Mouse (Mus musculus) kidney, postnatal 10 days (tissue): ENCODE measurements around the gene Scd3.
A peak's percentile ranks its signal among the peaks of the same experiment; 100 is the strongest.
"Not testable (repeated sequence)": the region's sequence is repeated elsewhere in the genome, so short reads cannot be mapped to it uniquely, and the experiment has no call there.

Experiments
- DNase-seq: peaks from one replicate; pipeline ENCODE4 v3.0.0; 2021; ENCODE audit warnings: mixed read lengths

The Scd3 gene

DNA sequence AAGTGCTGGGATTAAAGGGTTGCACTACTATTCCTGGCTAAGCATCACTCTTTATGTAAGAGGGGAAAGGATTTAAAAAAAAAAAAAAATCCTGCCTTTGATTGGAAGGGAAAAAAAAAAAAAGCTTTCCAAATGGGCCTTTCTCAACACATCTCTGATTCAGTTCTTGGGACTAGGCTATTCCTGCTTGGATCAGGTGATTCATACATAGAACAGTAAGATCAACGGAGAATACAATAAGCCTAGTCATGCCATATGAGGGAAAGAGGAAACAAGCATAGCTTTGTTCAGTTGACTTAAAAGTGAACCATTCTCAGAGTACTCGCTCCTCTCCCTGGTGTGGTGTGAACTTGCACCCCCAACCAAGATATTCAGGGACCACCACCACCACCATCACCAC lies 35.8 kb downstream of the Scd3 start:
- DNase-seq, result no peak

DNA sequence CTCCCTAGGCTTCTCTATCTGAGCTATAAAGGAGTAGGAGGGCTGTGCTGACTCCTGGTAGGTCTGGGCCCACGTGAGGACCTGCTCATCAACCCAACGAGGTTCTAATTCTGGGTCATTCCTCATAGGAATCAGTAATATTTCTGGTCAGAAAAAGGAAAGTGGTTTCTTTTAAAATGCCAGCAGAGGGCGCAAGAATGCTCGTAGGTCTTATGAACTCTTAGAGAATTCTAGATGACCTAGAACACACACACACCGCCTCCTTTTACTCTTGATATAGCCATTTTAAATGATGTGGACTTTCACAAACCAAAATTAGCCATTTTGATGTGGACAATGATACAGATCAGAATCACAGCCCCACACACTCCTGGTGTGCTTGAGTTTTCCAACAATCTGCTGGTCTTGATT lies 42.7 kb downstream of the Scd3 start:
- peak; percentile 70 for DNase-seq

DNA sequence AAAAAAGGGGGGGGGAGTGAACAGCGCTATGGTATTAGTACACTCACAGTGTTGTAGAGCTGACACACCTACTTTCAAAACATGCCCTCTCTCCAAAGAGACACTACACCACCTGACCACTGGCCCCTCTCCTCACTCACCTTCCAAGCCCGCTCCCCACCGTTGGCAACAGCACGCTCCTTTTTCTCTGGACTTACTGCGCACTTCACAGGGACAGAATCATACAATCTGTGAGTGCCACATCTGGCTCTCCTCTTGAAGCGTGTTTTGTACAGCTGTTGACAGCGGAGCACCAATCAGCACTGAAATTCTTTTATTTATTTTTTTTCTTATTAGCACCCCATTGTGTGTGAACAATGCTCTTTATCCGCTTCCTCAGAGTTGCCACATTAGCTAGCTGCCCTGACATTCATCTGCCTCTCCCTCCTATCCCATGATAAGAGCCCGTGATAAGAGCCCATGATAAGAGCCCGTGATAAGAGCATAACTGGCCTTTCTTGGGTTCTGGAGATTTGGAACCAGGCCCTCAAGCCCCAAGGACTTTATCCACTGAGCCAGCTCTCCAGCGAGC lies 43.4 kb downstream of the Scd3 start:
- no peak for DNase-seq

DNA sequence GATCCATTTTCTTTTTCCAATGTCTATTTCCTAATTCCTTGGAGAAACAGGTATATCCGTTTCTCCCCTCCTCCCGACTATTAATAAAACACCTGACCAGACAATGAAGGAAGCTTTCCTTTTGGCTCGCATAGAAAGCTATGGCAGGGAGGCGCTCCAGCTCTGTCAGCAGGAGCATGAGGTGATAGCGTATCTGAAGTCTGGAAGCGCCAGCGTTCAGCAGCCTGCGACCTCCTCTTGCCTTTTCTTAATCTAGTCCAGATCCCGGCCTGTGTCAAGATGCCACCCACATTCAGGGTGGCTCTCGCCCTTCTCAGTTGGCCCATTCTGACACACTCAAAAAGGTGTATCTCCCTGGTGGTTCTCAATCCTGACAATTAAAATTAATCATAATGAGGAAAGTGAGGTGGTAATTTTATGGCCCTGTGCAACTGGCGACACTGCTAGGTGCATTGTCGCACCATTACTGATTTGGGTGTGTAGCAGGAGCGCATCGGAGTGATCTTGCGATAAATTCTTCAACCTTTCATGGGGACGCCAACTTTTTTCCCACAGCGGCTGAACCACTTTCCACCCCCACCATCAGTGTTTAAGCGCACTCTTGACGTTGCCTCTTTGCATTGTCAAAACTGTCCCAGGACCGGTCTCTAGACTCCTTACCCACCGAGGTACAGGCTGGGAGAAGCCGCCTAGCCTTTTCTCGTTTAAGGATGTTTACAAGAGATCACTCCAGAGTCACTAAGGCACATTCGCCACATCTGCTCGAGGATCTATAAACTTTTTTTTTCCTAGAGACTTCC lies 44.4 kb downstream of the Scd3 start:
- peak; percentile 32 for DNase-seq

DNA sequence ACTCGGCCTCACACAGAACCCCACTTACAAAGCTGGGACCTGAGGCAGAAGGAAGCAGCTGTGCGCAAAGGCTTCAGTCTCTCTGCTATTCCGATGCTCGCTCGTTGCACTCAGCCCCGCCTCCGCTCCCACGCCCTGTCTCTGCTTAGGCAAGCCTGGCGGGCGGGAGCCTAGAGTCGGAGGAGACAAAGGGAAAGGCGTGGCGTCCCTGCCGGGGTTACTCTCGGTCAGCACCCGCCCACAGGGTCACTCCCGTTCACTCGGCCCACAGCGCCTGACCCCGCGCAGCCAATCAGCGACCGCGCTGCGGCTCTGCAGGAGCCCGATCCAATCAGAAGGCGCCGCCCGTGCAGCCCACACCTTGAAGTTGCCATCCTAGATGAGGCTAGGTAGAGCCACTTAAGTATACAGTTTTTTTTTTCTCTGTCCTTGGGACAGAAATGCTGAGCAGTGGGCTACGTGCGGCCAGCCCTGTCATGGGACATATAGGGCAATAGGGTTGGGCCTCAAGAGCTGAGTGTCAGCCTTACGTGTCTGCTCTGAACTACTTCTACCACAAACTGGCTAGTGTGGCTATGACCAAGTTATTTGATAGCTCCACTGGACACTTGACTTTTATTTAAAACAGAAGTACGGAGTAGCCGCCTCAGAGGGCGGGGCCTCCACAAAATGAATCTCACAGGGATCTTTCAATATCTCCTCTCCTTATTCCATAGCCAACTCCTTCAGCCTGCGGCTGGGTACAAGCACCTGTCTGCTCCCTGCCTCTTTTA lies 45.2 kb downstream of the Scd3 start:
- DNase-seq, result peak; percentile 98

DNA sequence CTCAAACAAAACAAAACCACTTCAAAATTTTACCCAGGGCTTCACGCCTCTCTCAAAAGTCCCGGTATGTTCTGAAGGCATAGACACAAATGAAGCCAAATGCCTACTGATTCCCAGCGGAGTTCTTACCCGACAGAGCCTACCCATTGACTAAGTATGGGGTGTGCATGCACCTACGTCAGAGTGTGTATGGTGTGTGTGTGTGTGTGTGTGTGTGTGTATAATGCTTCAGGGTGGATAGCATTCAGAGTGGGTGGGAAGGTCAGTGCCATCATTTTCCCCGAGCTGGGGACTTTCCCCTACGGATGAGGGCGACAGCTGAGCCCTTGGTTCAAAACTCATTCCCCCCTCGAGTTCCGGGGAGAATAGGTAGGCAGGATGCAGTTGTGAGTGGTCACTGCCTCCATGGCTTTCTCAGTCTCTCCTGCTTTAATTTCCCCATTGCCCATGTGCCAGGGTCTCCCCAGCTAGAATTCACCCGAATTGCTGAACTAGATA lies 45.8 kb downstream of the Scd3 start:
- no peak for DNase-seq

DNA sequence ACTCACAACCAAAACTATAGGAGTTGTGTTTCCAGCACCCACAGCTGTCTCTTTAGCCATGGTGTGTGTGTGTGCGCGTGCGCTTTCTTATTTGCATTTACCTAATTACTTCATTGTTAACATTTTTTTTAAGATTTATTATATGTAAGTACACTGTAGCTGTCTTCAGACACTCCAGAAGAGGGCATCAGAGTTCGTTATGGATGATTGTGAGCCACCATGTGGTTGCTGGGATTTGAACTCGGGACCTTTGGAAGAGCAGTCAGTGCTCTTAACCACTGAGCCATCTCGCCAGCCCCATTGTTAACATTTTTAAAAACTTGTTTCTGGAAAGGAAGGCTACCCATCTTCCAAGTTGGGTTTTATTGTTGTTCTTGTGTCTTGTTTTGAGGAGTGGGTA lies 48.1 kb downstream of the Scd3 start:
- not testable (repeated sequence) for DNase-seq

DNA sequence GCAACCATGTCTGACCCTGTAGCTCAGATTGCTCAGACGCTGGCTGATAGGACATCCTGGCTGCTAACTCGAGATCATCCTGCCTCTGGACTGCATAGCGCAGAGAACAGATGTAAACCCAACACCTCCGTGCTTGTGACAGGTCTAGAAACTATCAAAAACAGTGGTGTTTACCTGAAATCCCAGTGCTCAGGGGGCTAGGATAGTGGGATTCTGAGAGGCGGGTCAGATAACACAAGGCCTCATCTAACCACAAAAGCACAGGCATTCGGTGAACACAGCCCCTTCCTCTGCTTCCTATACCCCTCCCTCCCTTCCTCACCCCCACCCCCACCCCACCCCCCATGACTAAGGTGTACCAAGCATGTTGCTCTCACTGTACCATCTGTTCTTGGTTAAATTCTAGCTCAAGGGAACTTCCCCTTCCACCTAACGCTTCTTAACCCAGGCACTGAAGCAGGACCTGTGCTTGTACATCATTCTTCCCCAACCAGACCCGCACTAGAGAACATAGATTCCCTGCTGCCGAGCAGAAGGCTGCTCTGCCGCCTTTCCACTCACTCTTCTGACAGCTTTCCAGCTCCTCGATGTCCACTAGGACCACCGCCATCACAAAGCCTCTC lies 49.0 kb downstream of the Scd3 start:
- no peak for DNase-seq

DNA sequence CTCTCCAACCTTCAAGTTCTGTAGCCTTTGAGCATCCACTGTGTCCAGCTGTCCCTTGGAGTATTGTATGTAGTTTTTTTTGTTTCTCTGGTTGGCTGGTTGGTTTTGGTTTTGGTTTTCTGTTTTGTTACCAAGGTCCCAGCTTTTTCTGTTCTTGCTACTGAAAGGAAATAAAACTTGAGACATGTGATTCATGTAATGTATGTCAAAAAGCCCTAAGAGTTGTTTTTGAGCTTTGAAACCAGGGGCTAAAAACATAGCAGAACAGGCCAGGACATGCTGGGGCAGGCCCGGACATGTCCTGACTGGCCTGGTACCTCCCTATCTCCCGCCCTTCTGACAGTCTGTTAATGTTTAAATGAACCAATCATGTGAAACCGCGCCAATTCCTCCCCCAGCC lies 51.0 kb downstream of the Scd3 start:
- DNase-seq, result not testable (repeated sequence)

DNA sequence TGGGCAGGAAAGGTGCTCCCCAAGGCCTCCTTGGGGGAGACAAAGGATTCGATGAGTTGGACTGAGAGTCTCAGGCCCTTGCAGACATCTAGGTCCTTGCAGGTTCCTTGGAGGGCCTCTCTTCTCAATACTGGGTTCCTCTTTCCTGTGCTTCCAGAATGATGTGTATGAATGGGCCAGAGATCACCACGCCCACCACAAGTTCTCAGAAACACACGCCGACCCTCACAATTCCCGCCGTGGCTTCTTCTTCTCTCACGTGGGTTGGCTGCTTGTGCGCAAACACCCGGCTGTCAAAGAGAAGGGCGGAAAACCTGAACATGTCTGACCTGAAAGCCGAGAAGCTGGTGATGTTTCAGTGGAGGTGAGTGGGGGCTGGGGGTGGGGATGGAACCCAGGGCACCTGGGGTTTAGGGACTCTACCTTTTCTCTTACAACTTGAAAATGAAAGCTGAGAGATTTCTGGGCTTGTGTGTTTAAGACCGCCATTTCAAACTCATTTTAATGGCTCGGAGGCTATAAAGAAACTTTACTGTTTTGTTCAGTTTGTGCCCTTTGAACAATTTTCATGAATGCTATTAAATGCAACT lies 54.4 kb downstream of the Scd3 start:
- DNase-seq, result no peak

DNA sequence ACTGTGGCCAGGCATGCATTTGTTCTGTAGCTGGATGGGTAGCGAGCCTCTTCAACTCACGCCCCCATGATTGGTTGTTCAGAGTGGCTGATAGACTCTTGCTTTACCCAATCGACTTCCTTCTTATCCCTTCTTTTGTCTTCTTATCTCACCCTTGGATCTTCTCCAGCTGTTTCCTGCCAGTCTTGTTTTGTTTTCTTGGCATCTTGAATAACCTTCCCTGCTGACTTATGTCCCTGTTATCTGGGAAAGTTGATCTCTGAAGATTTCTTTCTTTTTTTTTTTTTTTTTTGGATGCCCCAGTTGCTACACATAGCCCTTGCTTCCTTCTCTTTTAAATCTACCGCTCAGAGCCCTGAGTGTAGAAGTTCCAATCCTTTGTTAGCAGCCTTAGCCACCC lies 56.4 kb downstream of the Scd3 start:
- DNase-seq, result no peak

DNA sequence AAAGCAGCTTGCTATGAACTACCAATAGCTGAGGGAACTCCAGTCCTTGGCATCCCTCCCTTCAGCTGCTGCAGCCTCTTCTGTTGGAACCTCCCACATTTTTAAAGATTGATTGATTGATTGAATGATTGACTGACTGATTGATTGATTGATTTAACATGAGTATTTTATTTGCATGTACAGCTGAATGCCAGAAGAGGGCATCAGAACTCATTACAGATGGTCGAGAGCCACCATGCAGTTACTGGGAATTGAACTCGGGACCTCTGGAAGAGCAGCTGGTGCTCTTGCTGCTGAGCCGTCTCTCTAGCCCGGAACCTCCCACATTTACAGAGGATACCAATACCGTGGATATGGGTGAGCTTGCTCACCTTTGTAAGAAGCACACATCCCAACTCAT lies 57.4 kb downstream of the Scd3 start:
- DNase-seq, result no peak

DNA sequence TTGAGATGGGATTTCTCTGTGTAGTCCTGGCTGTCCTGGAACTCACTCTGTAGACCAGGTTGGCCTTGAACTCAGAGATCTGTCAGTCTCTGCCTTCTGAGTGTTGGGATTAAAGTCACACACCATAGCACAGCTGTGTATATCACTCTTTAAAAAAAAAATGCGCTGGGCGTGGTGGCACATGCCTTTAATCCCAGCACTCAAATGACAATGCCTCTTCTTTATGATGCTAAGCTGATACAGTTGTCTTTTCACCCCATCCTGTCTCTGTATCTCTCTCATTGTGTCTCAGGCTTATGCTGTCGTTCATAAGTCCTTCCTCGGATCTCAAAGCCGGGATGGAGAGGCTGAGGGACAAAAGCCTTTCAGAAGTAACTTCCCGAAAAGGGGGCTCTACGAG lies 58.7 kb downstream of the Scd3 start:
- DNase-seq, result no peak

DNA sequence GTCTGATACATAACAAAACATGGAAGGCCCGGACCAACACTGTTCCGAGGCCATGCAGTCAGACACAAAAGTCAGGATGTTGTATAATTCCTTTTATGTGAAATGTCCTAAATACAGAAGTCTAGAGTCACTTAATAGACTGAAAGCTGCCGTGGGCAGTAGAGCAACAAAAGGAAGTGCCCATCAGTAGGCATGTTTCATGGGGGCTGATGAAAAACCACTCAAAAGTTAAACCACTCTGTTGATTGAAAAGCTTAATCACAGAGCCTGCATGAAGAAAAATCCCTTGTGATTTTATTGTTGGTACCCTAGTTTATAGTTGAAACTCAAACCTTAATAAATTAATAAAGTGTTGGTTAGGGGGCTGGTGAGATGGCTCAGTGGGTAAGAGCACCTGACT lies 60.5 kb downstream of the Scd3 start:
- no peak for DNase-seq

DNA sequence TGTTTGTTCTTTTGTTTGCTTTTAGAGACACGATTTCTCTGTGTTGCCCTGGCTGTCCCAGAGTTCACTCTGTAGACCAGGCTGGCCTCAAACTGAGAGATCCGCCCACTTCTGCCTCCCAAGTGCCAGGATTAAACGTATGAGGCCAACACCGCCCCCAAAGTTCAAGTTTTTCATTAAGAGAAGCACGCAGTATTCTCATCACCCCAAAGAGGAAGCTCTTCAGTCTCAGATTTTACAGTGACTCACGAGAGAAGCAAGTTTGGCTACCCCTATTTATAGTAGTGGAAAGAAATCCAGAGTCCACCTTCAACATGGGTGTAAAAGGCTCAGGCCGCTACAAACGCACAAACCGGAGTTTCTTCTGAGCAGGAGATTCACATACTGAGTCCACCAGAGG lies 61.2 kb downstream of the Scd3 start:
- DNase-seq, result no peak

DNA sequence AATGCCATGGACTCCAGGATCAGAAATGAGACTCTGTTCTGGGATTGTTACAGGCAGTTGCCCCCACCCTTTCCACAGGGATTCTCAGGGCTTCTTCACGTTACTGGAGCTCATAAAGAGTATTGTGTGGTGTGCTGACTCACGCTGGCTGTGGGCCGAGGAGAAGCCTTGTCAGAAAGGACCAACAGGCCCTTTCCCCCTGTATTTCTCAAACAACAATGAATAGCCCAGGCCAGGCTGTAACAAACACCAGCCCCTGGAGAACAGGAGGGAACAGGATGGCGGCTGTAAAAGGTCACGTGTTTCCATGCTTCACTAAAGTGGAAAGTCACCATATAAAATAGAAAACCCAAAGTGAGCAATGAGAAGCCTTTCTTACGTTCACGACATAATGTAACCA lies 62.2 kb downstream of the Scd3 start:
- DNase-seq, result peak; percentile 34

DNA sequence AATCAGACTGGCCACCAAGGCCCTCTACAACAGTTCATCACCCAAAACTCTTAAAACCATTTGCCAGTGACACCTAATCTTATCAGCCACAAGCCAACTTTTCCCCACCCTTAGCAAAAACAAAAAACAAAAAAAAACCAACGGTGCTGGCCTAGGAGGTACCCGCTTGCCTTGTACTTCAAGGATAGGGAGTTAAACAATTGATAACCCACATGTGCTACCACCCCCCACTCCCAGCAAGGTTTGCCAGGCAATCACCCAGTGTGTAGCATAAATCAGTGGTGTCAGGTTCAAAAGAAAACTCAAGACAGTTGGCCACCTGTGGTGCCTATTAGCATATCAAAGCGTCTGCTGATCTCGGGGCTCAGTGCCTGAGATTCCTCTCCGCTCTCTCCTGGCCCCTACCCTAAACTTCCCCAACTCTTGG lies 62.9 kb downstream of the Scd3 start:
- DNase-seq, result no peak

DNA sequence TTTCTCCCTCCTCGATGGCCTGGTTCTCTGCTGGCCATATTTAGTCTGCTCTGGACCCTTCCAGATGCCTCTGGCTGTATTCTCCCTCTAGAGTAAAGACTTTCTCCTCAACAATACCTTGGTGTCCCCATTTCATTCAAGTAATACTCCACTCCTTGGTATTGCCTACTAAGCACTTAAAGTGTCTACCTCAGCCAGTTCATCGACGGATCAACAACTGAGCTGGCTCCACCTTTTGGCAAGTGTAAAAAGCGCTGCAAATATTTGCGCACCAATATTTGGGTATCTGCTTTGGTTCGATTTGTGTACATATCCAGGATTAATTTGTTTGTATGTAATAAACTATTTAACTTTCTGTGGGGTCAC lies 63.4 kb downstream of the Scd3 start:
- no peak for DNase-seq

DNA sequence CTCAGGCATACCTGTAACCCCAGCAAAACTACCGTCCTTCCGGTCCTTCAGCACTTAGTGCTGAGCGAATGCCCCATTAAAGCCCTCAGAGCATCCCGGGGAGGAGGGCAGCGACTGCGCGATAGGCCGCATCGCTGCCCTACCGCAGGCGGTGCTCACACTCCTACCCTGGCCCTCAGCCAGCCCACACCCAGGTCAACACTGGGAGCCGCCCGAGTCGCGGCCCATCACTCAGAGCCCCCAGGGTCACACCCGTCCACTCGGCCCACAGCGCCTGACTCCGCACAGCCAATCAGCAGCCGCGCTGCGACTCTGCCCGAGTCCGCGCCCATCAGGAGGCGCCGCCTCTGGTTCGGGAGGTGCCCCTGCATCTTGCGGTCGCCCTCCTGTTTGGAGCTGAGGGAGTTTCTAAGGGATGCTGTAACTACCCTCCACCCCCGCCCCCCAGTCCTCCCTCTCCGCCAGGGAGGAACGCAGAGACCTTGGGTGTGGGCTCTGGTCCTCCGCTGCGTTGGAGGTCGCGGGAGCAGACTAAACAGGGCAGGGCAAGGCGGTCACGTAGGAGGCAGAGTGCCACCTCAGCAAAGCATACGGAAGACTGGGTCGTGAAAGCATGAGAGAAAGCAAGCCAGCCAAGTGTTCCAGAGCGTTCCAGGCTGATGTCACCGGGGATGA lies 63.9 kb downstream of the Scd3 start:
- peak; percentile 88 for DNase-seq

DNA sequence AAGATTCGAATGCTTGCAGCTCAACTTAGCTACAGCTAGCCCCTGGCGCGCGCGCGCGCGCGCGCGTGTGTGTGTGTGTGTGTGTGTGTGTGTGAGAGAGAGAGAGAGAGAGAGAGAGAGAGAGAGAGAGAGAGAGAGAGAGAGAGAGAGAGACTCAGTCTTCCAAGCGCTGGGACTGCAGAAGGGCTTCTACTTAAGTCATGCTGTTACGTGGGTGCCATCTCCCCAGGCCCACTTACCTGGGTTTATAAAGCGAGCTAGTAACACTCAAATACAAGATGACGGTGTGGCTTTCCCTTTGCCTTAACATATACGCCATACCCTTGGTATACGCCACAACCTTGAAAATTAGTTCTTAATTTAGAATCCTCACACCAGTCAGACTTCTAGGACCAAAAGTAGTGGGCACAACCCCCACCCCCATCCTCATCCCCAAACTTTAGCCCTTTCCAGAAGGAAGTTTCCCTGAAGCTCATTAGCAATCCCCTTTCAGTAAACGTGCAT lies 64.5 kb downstream of the Scd3 start:
- no peak for DNase-seq

DNA sequence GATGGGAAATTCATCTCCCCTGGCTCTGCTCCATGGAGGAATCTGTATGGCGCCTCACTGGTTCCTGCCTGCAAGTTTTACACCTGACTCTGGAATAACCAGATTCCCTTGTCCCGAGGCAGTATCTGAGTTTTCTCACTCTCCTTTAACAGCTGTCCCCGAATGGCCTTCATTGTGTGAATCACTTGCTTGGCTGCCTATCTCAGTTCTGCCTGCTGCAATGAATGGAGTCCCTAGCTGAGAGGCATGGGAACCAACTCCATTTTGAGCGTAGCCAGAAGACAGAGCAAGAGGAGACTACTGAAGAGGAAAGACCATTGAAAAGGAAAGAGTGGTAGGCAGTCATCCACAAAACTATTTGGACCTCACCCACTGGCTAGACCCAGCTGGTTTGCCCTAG lies 70.6 kb downstream of the Scd3 start:
- no peak for DNase-seq

DNA sequence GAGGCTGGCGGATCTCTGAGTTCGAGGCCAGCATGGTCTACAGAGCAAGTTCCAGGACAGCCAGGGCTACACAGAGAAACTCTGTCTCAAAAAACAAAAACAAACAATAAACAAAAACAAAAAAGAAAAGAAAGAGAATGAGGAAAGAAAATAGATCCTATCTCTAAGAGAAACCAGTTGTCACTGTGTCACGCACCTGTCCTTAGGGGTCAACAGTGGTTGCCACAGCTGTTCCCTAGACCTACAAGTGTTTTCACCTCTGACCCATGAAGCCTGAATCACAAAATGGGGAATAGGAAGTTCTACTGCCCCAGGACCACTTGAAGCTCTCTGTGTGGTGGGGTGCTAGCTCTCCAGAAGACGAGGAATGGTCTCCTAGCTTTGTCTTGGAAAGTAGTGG lies 71.4 kb downstream of the Scd3 start:
- no peak for DNase-seq
